Mouse (Mus musculus) MEL (cell line): ENCODE measurements around the gene Aldh9a1. TPM values are rescaled to one million over a fixed set of nuclear protein-coding genes. Genes with fewer than 3 reads are reported as not detected.

Experiments used
- DNase-seq: peaks from one replicate; pipeline ENCODE4 v3.0.0; 2011; ENCODE audit warnings: low read depth, low spot score
- H3K27ac ChIP-seq: 2 replicates; pipeline ENCODE4 v1.5.1; 2012; ENCODE audit warnings: low read depth, mild to moderate bottlenecking, control low read depth, low read length, moderate library complexity; ENCODE audit not compliant: control insufficient read depth
- H3K27me3 ChIP-seq, 2 experiments: fragments of 150-350 bp in 1 of 2; sonication (generic) in 1 of 2; 2 replicates each; pipeline ENCODE4 v1.6.1; 2012; ENCODE audit warnings: low read length in 2 of 2, mild to moderate bottlenecking in 2 of 2, improper control_type of control experiment in 1 of 2, moderate library complexity in 1 of 2; ENCODE audit not compliant: insufficient read depth in 2 of 2, control insufficient read depth in 1 of 2
- H3K36me3 ChIP-seq, 2 experiments: 2 replicates each; pipeline ENCODE4 v1.6.1; 2012 to 2014; ENCODE audit warnings: low read length in 2 of 2, improper control_type of control experiment in 1 of 2, inconsistent platforms in 1 of 2, mild to moderate bottlenecking in 1 of 2; ENCODE audit not compliant: insufficient read depth in 2 of 2, control insufficient read depth in 1 of 2
- H3K4me1 ChIP-seq, 2 experiments: fragments of 150-350 bp in 1 of 2; sonication (generic) in 1 of 2; 2 replicates each; pipeline ENCODE4 v1.6.1; 2012; ENCODE audit warnings: low read length in 2 of 2, improper control_type of control experiment in 1 of 2, mild to moderate bottlenecking in 1 of 2; ENCODE audit not compliant: insufficient read depth in 2 of 2, control insufficient read depth in 1 of 2
- H3K4me3 ChIP-seq, 2 experiments: fragments of 150-350 bp in 1 of 2; sonication (generic) in 1 of 2; 2 replicates each; pipeline ENCODE4 v1.5.1; 2012; ENCODE audit warnings: low read depth in 2 of 2, low read length in 2 of 2, mild to moderate bottlenecking in 2 of 2, moderate library complexity in 2 of 2, control low read depth in 1 of 2, improper control_type of control experiment in 1 of 2; ENCODE audit not compliant: control insufficient read depth in 1 of 2, insufficient read depth in 1 of 2
- H3K79me2 ChIP-seq: 2 replicates; pipeline ENCODE4 v1.6.1; 2012; ENCODE audit warnings: mild to moderate bottlenecking, low read length, moderate library complexity; ENCODE audit not compliant: control insufficient read depth, poor library complexity, insufficient read depth
- H3K9ac ChIP-seq: 2 replicates; pipeline ENCODE4 v1.6.1; 2012; ENCODE audit warnings: low read depth, mild to moderate bottlenecking, control low read depth, low read length, moderate library complexity; ENCODE audit not compliant: control insufficient read depth, poor library complexity, severe bottlenecking
- H3K9me3 ChIP-seq: fragments of 150-350 bp; sonication (generic); replicated peaks from 2 replicates; pipeline ENCODE4 v1.6.1; 2012; ENCODE audit warnings: mild to moderate bottlenecking, low read length, improper control_type of control experiment, moderate library complexity; ENCODE audit not compliant: insufficient read depth
- BHLHE40 ChIP-seq: IDR thresholded peaks from 2 replicates; pipeline ENCODE4 v1.6.1; 2012; ENCODE audit warnings: low read depth, mild to moderate bottlenecking, inconsistent platforms, low read length, improper control_type of control experiment, borderline replicate concordance
- CHD1 ChIP-seq: IDR thresholded peaks from 2 replicates; pipeline ENCODE4 v1.6.1; 2012; ENCODE audit warnings: low read depth, mild to moderate bottlenecking, inconsistent platforms, low read length, improper control_type of control experiment
- CTCF ChIP-seq, 3 experiments: IDR thresholded peaks in 2 of 3; conservative IDR thresholded peaks in 1 of 3; 2 replicates each; pipeline ENCODE4 v1.5.1; 2011 to 2012; ENCODE audit warnings: low read length in 3 of 3, low read depth in 2 of 3, mild to moderate bottlenecking in 2 of 3, improper control_type of control experiment in 1 of 3, inconsistent platforms in 1 of 3, mixed read lengths in 1 of 3, moderate library complexity in 1 of 3; ENCODE audit not compliant: control insufficient read depth in 1 of 3, insufficient read depth in 1 of 3, poor library complexity in 1 of 3, severe bottlenecking in 1 of 3
- E2F4 ChIP-seq: IDR thresholded peaks from 2 replicates; pipeline ENCODE4 v1.6.1; 2011; ENCODE audit warnings: low read depth, low read length, improper control_type of control experiment, borderline replicate concordance
- ETS1 ChIP-seq: IDR thresholded peaks from 2 replicates; pipeline ENCODE4 v1.6.1; 2012; ENCODE audit warnings: low read depth, mild to moderate bottlenecking, inconsistent platforms, low read length, improper control_type of control experiment, moderate library complexity
- GABPA ChIP-seq: IDR thresholded peaks from 2 replicates; pipeline ENCODE4 v1.6.1; 2012; ENCODE audit warnings: low read depth, mild to moderate bottlenecking, inconsistent platforms, low read length, improper control_type of control experiment, moderate library complexity
- GATA1 ChIP-seq: IDR thresholded peaks from 2 replicates; pipeline ENCODE4 v1.6.1; 2011; ENCODE audit warnings: low read depth, low read length, improper control_type of control experiment
- KAT2A ChIP-seq: conservative IDR thresholded peaks from 2 replicates; pipeline ENCODE4 v1.6.1; 2012; ENCODE audit warnings: low read depth, low read length, improper control_type of control experiment, inconsistent platforms
- MAFK ChIP-seq: IDR thresholded peaks from 2 replicates; pipeline ENCODE4 v1.6.1; 2011; ENCODE audit warnings: low read depth, mild to moderate bottlenecking, low read length, improper control_type of control experiment, borderline replicate concordance
- MAZ ChIP-seq: IDR thresholded peaks from 2 replicates; pipeline ENCODE4 v1.6.1; 2012; ENCODE audit warnings: low read depth, mild to moderate bottlenecking, inconsistent platforms, low read length, improper control_type of control experiment
- MEF2A ChIP-seq: IDR thresholded peaks from 2 replicates; pipeline ENCODE4 v1.6.1; 2014; ENCODE audit warnings: low read depth, mild to moderate bottlenecking, inconsistent platforms, low read length, improper control_type of control experiment; ENCODE audit not compliant: poor library complexity, insufficient replicate concordance, severe bottlenecking; ENCODE audit errors: extremely low read depth
- MYB ChIP-seq: IDR thresholded peaks from 2 replicates; pipeline ENCODE4 v1.6.1; 2011; ENCODE audit warnings: mild to moderate bottlenecking, low read depth, low read length, improper control_type of control experiment
- NRF1 ChIP-seq: IDR thresholded peaks from 2 replicates; pipeline ENCODE4 v1.6.1; 2014; ENCODE audit warnings: low read depth, mild to moderate bottlenecking, inconsistent platforms, low read length, improper control_type of control experiment, moderate library complexity; ENCODE audit not compliant: poor library complexity, insufficient read depth, severe bottlenecking
- POLR2AphosphoS5 ChIP-seq: IDR thresholded peaks from 2 replicates; pipeline ENCODE4 v1.6.1; 2012; ENCODE audit warnings: low read depth, borderline replicate concordance, mild to moderate bottlenecking, inconsistent platforms, low read length, moderate library complexity, mixed read lengths
- RCOR1 ChIP-seq: IDR thresholded peaks from 2 replicates; pipeline ENCODE4 v1.6.1; 2012; ENCODE audit warnings: low read depth, mild to moderate bottlenecking, inconsistent platforms, low read length, improper control_type of control experiment
- SIN3A ChIP-seq: IDR thresholded peaks from 2 replicates; pipeline ENCODE4 v1.6.1; 2012; ENCODE audit warnings: low read length, improper control_type of control experiment, inconsistent platforms
- TCF12 ChIP-seq: IDR thresholded peaks from 2 replicates; pipeline ENCODE4 v1.6.1; 2014; ENCODE audit warnings: low read depth, mild to moderate bottlenecking, inconsistent platforms, low read length, improper control_type of control experiment, moderate library complexity
- USF1 ChIP-seq: IDR thresholded peaks from 2 replicates; pipeline ENCODE4 v1.6.1; 2014; ENCODE audit warnings: low read depth, mild to moderate bottlenecking, inconsistent platforms, low read length, improper control_type of control experiment, moderate library complexity
- USF2 ChIP-seq, 2 experiments: IDR thresholded peaks; 2 replicates each; pipeline ENCODE4 v1.6.1; 2011 to 2012; ENCODE audit warnings: improper control_type of control experiment in 2 of 2, low read length in 2 of 2, borderline replicate concordance in 1 of 2, inconsistent platforms in 1 of 2, low read depth in 1 of 2, mild to moderate bottlenecking in 1 of 2; ENCODE audit not compliant: insufficient read depth in 1 of 2
- ZC3H11A ChIP-seq: IDR thresholded peaks from 2 replicates; pipeline ENCODE4 v1.6.1; 2012; ENCODE audit warnings: low read depth, mild to moderate bottlenecking, inconsistent platforms, low read length, improper control_type of control experiment
- ZKSCAN1 ChIP-seq: IDR thresholded peaks from 2 replicates; pipeline ENCODE4 v1.6.1; 2012; ENCODE audit warnings: low read depth, mild to moderate bottlenecking, inconsistent platforms, low read length, improper control_type of control experiment, moderate library complexity
- polyA plus RNA-seq, 2 experiments: library from polyadenylated mRNA; stranded (reverse) in 1 of 2; unstranded in 1 of 2; fragments of >175 nt in 1 of 2; fragments of >200 nt in 1 of 2; gene quantifications; 2 replicates each; pipeline versions ENCODE4 v1.2.1 to v1.2.4; 2012; ENCODE audit warnings: low replicate concordance in 2 of 2, low read depth in 1 of 2; ENCODE audit not compliant: insufficient read length in 2 of 2, insufficient read depth in 1 of 2, missing spikeins in 1 of 2
- total RNA-seq: library from RNA; depleted of rRNA; stranded (reverse); fragments of 300-350 nt; gene quantifications from 2 replicates; pipeline ENCODE4 v1.2.3, GENCODE M21; 2012

Aldh9a1 gene
- total and polyA plus RNA-seq, 3 experiments: 14.3 to 78.2 TPM; not detected in 1

DNA sequence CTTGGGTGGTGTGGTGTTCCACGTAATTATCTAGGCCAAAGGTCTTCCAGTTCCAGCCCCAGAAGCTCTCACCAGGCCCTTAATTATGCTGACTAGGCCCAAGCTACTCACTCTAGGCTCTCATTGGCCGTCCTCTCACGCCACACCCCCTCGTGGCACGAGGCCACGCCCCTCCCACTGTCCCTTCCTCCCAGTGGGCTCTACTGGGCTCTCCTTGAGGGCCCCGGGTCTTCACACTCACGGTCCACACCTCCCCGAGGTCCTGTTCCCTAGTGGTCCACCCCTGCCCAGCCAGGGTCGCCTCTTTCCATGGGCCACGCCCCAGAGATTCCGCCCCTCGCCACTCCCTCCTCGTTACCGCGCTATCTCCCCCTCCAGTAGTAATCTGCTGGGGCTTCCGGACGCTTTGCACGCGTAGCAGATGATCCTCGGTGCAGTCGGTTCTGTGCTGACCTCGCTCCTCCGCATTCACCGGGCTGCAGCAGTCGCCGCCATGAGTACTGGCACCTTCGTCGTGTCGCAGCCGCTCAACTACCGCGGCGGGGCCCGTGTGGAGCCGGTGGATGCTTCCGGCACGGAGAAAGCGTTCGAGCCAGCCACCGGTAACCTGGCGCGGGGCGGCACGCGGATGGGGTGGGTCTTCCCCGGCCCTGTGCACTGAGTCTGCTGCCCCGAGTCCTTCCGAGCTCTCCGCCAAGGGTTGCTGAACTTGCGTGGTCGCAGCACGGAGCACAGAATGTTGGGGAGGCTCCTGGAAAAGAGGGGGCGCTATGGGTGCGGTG is at the start of gene Aldh9a1 (continued):
- TF ChIP-seq KAT2A (no peak), RCOR1 (no peak), NRF1 (no peak), ETS1 (peak; percentile 56; the same call in 1 of the 2 replicates), GATA1 (peak; percentile 51; the same call in 1 of the 2 replicates)

GRCm38 (mm10) chr1:167300122-167300521 is 49.7 kb upstream of the Aldh9a1 start:
- DNase-seq: no peak
- H3K79me2 ChIP-seq: no peaks in the 10 kb centered on the region
- no peaks in the 10 kb centered on the region for H3K9me3 ChIP-seq
- H3K27me3 ChIP-seq: peaks cover 0 to 2% of the 10 kb centered on the region in 2 experiments; a peak in 2 of 4 replicates
- H3K4me3 ChIP-seq: no peak overlapping the region
- H3K9ac ChIP-seq: no peak overlapping the region
- no peaks in the 10 kb centered on the region for H3K36me3 ChIP-seq
- H3K27ac ChIP-seq: no peak overlapping the region
- H3K4me1 ChIP-seq: no peaks in the 10 kb centered on the region
- no peak for TF ChIP-seq USF1
- no peak for TF ChIP-seq POLR2AphosphoS5
- no peak for TF ChIP-seq GABPA
- no peak for TF ChIP-seq TCF12
- TF ChIP-seq BHLHE40: no peak
- TF ChIP-seq ZKSCAN1: no peak
- TF ChIP-seq E2F4: no peak
- no peak for TF ChIP-seq CTCF (IDR thresholded peaks at IDR 0.05 in 2 of 3, conservative IDR thresholded peaks at IDR 0.05 in 1 of 3; ENCODE audit: control insufficient read depth in 1 of 3, insufficient read depth in 1 of 3, low read depth in 2 of 3, low read length in 3 of 3, poor library complexity in 1 of 3, severe bottlenecking in 1 of 3)
- TF ChIP-seq CHD1: no peak
- TF ChIP-seq MEF2A: no peak

DNA sequence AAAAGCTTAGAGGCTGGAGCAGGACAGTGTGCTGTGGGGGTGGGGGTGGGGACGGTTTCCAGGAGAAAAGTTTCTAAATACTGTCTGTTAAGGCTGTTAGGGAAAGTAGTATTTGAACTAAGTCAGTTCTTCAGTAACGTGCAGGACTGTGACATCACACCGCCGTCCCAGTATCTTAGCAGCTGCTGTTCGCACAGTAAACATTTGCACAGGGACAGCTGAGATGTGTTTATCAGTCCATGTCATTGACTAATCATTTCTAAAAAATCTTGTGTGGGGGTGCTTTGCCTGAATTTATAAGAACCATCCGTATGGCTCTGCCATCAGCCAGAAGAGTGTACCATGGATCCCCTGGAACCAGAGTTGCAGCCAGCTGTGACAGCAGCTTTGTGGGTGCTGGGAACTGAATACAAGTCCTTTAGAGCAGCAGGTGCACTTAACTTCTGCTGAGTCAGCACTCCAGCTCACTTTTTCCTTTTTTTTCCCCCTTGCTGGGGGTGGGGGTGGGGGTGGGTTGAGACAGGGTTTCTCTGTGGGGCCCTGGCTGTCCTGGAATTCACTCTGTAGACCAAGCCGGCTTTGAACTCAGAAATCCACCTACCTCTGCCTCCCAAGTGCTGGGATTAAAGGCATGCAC is 44.2 kb upstream of the Aldh9a1 start:
- DNase-seq: peak; percentile 31
- TF ChIP-seq GATA1 (no peak), MAZ (no peak), ZC3H11A (no peak), ETS1 (peak; percentile 90), MAFK (peak; percentile 81), USF1 (no peak), USF2 (IDR thresholded peaks at IDR 0.05; ENCODE audit: borderline replicate concordance in 1 of 2, insufficient read depth in 1 of 2, low read depth in 1 of 2, low read length in 2 of 2) (no peak), SIN3A (0 out of 2 replicates have a peak, but pooled peaks have one; percentile 21), MYB (no peak)
- peaks cover 20% of the 10 kb centered on the region for H3K79me2 ChIP-seq
- H3K9ac ChIP-seq: no peak overlapping the region
- H3K4me3 ChIP-seq: no peak overlapping the region
- H3K36me3 ChIP-seq: peaks cover 0 to 20% of the 10 kb centered on the region in 2 experiments; a peak in 3 of 4 replicates
- peaks cover 0 to 2% of the 10 kb centered on the region in 2 experiments; a peak in 2 of 4 replicates for H3K27me3 ChIP-seq
- H3K27ac ChIP-seq: no peak overlapping the region
- H3K9me3 ChIP-seq: no peaks in the 10 kb centered on the region
- H3K4me1 ChIP-seq: peaks cover 0 to 9% of the 10 kb centered on the region in 2 experiments; a peak in 3 of 4 replicates
